Mouse (Mus musculus): ENCODE data around the gene Fermt3.

- TF ChIP-seq CTCF (IDR thresholded peaks at IDR 0.05; ENCODE audit: low read depth) (no peak), EP300 (optimal IDR thresholded peaks at IDR 0.05) (no peak)
Observed at GRCm38 (mm10) chr19:7034006-7034405, 14.7 kb upstream of the Fermt3 start.

Measured in stomach, postnatal 0 days (tissue).